9 mouse cellular contexts compared by ENCODE assay signal in genomic region chr6:83038496-83039012, GRCm38 (mm10). TPM values are rescaled to one million over a fixed set of nuclear protein-coding genes. Genes with fewer than 3 reads are reported as not detected.
DNase-seq lines count a peak whose midpoint lies in the region; ATAC-seq lines count a peak whose summit lies in the region.
"Had no signal": no experiment of that assay in that cellular context is flagged by ENCODE, and none has a peak within 500 bp of the region (broad histone marks: within the 10 kb centered on the region; RNA-seq: fewer than 3 reads in every experiment).

No protein-coding gene starts in this region.

- no peak overlapping the region for H3K27ac ChIP-seq in intestine, embryonic 16.5 days (ENCODE audit: low read length)

- no peaks in the 10 kb centered on the region for H3K36me3 ChIP-seq in intestine, embryonic 16.5 days (ENCODE audit: control insufficient read depth, insufficient read depth, low read length)

- H3K4me1 ChIP-seq in intestine, embryonic 16.5 days (ENCODE audit: control insufficient read depth, insufficient read depth, low read length) = peaks cover 18% of the 10 kb centered on the region

- ATAC-seq in granulocyte monocyte progenitor cell, adult 5-6 weeks (replicated peaks; ENCODE audit: poor library complexity, severe bottlenecking) = peak; percentile 74
- peak; percentile 90 for ATAC-seq in intestine, embryonic 16.5 days
- ATAC-seq in megakaryocyte progenitor cell, adult 5-6 weeks (replicated peaks; ENCODE audit: poor library complexity) = peak; percentile 89

- H3K27me3 ChIP-seq in intestine, embryonic 16.5 days (replicated peaks; ENCODE audit: control insufficient read depth, insufficient read depth, low read length) = peaks cover 7% of the 10 kb centered on the region; the same call in 1 of the 2 replicates

- 9% methylated on average over 24 of the region's 24 CpGs for WGBS in intestine, embryonic 16.5 days

- DNase-seq in adrenal gland, postnatal 10 days = peak; percentile 96
- DNase-seq in embryo, embryonic 9.5 days (ENCODE audit: extremely low spot score) = peak; percentile 94
- peak; percentile 82 to 86 for DNase-seq in left cerebral cortex, postnatal 14 days (ENCODE audit: low spot score in 2 of 2)
- peak; percentile 87 to 90 for DNase-seq in right cerebral cortex, postnatal 10 days (ENCODE audit: low spot score in 2 of 2)
- DNase-seq in urinary bladder, postnatal 14 days (ENCODE audit: low spot score) = peak; percentile 86

- no peaks in the 10 kb centered on the region for H3K9me3 ChIP-seq in intestine, embryonic 16.5 days (ENCODE audit: control insufficient read depth, low read length)

- H3K4me2 ChIP-seq in intestine, embryonic 16.5 days (ENCODE audit: low read depth, low read length) = peak overlapping the region; percentile 53

- peak overlapping the region; percentile 52 for H3K9ac ChIP-seq in intestine, embryonic 16.5 days (ENCODE audit: low read depth, low read length)

- peak overlapping the region; percentile 29 for H3K4me3 ChIP-seq in intestine, embryonic 16.5 days (ENCODE audit: low read length)
- H3K4me3 ChIP-seq: myocyte had no signal

- intact Hi-C loops in left cerebral cortex, postnatal 14 days (cut with DNase I) = no loop called here

RNA-seq across cellular contexts. Expression of gene Loxl3, which starts 4.6 kb away (rescaled TPM):
- 1 to 10 TPM; 4.8 to 6.0 TPM for total RNA-seq in adrenal gland, postnatal 10 days (2021)
- total RNA-seq in granulocyte monocyte progenitor cell, adult 5-6 weeks (2014; fragmentation: Nextera tagmentation) = 9.0 TPM in 1 of 2 replicates, not detected in the other
- total RNA-seq in granulocyte monocyte progenitor cell, adult 5-6 weeks (2017) = 0.46 and 2.2 TPM in 2 replicates
- 11.3 and 11.9 TPM in 2 replicates for polyA plus RNA-seq in intestine, embryonic 16.5 days (2015; fragmentation: Nextera tagmentation; extraction: Ambion mirVana)
- 1 to 10 TPM; 3.0 to 3.3 TPM for total RNA-seq in left cerebral cortex, postnatal 14 days (2021)
- 0.59 and 1.4 TPM in 2 replicates for total RNA-seq in megakaryocyte progenitor cell, adult 5-6 weeks (2015)
- 1.0 and 1.7 TPM in 2 replicates for total RNA-seq in megakaryocyte progenitor cell, adult 5-6 weeks (2017)

RNA-seq across cellular contexts. Expression of gene Dok1, which starts 5.3 kb away (rescaled TPM):
- total RNA-seq in adrenal gland, postnatal 10 days (2021) = 10 to 100 TPM in 1 of 2 experiments, 1 to 10 TPM in 1; 9.8 to 11.2 TPM
- total RNA-seq in granulocyte monocyte progenitor cell, adult 5-6 weeks (2014; fragmentation: Nextera tagmentation) = 18.7 and 25.8 TPM in 2 replicates
- total RNA-seq in granulocyte monocyte progenitor cell, adult 5-6 weeks (2017) = 9.0 and 16.1 TPM in 2 replicates
- polyA plus RNA-seq in intestine, embryonic 16.5 days (2015; fragmentation: Nextera tagmentation; extraction: Ambion mirVana) = 9.5 and 9.6 TPM in 2 replicates
- total RNA-seq in left cerebral cortex, postnatal 14 days (2021) = 1 to 10 TPM; 1.5 to 2.3 TPM
- total RNA-seq in megakaryocyte progenitor cell, adult 5-6 weeks (2015) = 6.5 and 6.8 TPM in 2 replicates
- 14.1 and 18.2 TPM in 2 replicates for total RNA-seq in megakaryocyte progenitor cell, adult 5-6 weeks (2017)

RNA-seq across cellular contexts. Expression of gene Aup1, which starts 15.8 kb away (rescaled TPM):
- 100 to 1,000 TPM; 143 to 149 TPM for total RNA-seq in adrenal gland, postnatal 10 days (2021)
- 235 and 242 TPM in 2 replicates for total RNA-seq in granulocyte monocyte progenitor cell, adult 5-6 weeks (2014; fragmentation: Nextera tagmentation)
- 120 and 136 TPM in 2 replicates for total RNA-seq in granulocyte monocyte progenitor cell, adult 5-6 weeks (2017)
- 258 and 265 TPM in 2 replicates for polyA plus RNA-seq in intestine, embryonic 16.5 days (2015; fragmentation: Nextera tagmentation; extraction: Ambion mirVana)
- total RNA-seq in left cerebral cortex, postnatal 14 days (2021) = 100 to 1,000 TPM; 104 to 113 TPM
- total RNA-seq in megakaryocyte progenitor cell, adult 5-6 weeks (2015) = 135 and 178 TPM in 2 replicates
- total RNA-seq in megakaryocyte progenitor cell, adult 5-6 weeks (2017) = 112 and 133 TPM in 2 replicates

RNA-seq across cellular contexts. Expression of gene Htra2, which starts 16.5 kb away (rescaled TPM):
- 10 to 100 TPM; 53.4 to 60.5 TPM for total RNA-seq in adrenal gland, postnatal 10 days (2021)
- 96.9 and 114 TPM in 2 replicates for total RNA-seq in granulocyte monocyte progenitor cell, adult 5-6 weeks (2014; fragmentation: Nextera tagmentation)
- total RNA-seq in granulocyte monocyte progenitor cell, adult 5-6 weeks (2017) = 66.2 and 81.3 TPM in 2 replicates
- 66.0 and 68.5 TPM in 2 replicates for polyA plus RNA-seq in intestine, embryonic 16.5 days (2015; fragmentation: Nextera tagmentation; extraction: Ambion mirVana)
- total RNA-seq in left cerebral cortex, postnatal 14 days (2021) = 10 to 100 TPM; 52.2 to 57.5 TPM
- 128 and 129 TPM in 2 replicates for total RNA-seq in megakaryocyte progenitor cell, adult 5-6 weeks (2015)
- 77.3 and 82.3 TPM in 2 replicates for total RNA-seq in megakaryocyte progenitor cell, adult 5-6 weeks (2017)

RNA-seq across cellular contexts. Expression of gene Dqx1, which starts 19.1 kb away (rescaled TPM):
- 1 to 10 TPM; 3.7 TPM for total RNA-seq in adrenal gland, postnatal 10 days (2021)
- total RNA-seq in granulocyte monocyte progenitor cell, adult 5-6 weeks (2014; fragmentation: Nextera tagmentation) = 0.81 and 2.4 TPM in 2 replicates
- 1.1 and 1.6 TPM in 2 replicates for total RNA-seq in granulocyte monocyte progenitor cell, adult 5-6 weeks (2017)
- polyA plus RNA-seq in intestine, embryonic 16.5 days (2015; fragmentation: Nextera tagmentation; extraction: Ambion mirVana) = 24.0 and 28.7 TPM in 2 replicates
- total RNA-seq in left cerebral cortex, postnatal 14 days (2021) = under 1 TPM; 0.44 to 0.79 TPM
- 1.2 and 1.7 TPM in 2 replicates for total RNA-seq in megakaryocyte progenitor cell, adult 5-6 weeks (2015)
- 0.75 and 1.0 TPM in 2 replicates for total RNA-seq in megakaryocyte progenitor cell, adult 5-6 weeks (2017)
